Mouse (Mus musculus): Measurements from ENCODE around the gene Hs1bp3.

The Hs1bp3 gene

GRCm38 (mm10) chr12:8336601-8337285, 23.5 kb downstream of the Hs1bp3 start:
- DNase-seq (ENCODE audit: low read depth, low spot score), result no peak

DNA sequence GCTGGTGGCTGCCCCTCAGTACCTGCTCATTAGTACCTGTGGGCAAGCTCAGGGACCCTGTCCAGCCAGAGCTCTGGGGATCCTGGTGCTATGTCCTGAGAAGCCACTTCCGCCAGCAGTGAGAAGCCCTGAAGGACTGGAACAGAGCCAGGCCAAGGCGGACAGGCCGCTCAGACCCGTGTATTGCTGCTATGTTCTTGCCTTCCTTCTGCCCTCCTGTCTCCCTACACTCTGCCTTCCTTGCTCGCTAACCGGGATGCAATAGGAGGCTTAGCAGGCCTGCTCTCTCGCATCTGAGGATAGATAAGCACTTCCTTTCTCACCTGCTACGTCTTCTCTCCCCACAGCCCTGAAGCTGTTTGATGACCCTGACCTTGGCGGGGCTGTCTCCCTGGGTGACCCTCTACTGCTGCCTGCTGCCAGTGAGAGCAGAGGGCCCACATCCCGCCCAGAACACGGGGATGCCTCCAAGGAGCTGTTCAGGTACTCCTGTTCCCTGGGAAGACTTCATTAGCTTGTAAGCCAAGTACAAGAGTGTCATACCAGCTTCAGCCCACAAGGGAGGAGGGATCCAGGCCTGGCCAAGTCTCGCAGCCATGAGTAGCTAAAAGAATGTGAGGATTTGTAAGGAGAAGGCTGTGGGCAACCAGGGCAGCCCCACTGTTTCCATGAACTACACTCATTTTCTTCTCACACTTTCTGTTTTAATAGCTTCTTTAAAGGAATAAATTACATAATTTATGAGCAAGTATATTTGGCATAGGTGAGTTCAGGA, 24.2 kb downstream of the Hs1bp3 start:
- DNase-seq (ENCODE audit: low read depth, low spot score), result no peak

DNA sequence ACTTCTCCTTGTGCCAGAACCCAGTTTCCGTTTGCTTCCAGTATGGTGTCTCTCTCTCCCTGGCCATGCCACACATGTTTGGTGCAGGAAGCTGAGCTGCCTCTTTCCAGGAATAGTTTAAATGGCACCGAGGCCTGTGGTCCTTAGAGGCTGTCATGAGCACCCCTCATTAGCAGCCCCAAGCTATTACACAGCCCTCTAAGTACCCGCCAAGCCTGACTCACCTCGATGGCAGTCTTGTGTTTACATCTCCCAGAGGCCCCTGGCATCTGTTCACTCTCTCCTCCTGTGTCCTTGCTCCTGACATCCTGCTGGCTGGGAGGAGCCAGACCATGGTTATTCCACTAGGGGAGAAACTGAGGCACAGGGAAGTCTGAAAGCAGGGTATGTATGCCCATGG, 25.3 kb downstream of the Hs1bp3 start:
- DNase-seq (ENCODE audit: low read depth, low spot score), result no peak

- no peak for DNase-seq (ENCODE audit: low read depth, low spot score)
Observed at GRCm38 (mm10) chr12:8338918-8339317, 25.7 kb downstream of the Hs1bp3 start.

- DNase-seq (ENCODE audit: low read depth, low spot score), result no peak
Observed at GRCm38 (mm10) chr12:8339591-8340319, 26.5 kb downstream of the Hs1bp3 start.

- no peak for DNase-seq (ENCODE audit: low read depth, low spot score)
Observed at GRCm38 (mm10) chr12:8341008-8341407, 27.8 kb downstream of the Hs1bp3 start.

GRCm38 (mm10) chr12:8343381-8343780, 30.1 kb downstream of the Hs1bp3 start:
- DNase-seq (ENCODE audit: low read depth, low spot score), result no peak

DNA sequence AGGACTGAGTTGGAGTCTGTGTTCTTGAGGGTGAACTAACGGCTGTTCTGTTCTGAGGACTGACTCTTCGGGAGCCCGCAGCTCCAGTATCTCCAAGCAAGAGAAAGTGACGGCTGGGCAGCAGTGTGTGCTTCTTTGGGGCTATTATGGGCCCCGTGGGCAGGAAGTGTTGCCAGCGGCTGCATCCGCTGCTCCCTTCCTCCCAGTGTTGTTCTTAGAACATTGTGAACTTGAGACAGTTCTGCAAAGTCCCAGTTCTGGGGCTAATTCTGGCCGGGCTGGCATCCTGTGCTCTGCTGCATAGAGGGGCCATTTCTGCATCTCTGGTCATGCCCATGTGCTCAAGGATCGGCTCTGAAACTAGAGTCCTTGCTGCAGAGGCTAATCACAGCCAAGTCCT, 31.7 kb downstream of the Hs1bp3 start:
- DNase-seq (ENCODE audit: low read depth, low spot score), result no peak

- DNase-seq (ENCODE audit: low read depth, low spot score), result no peak
Observed at GRCm38 (mm10) chr12:8345539-8345938, 32.3 kb downstream of the Hs1bp3 start.

- no peak for DNase-seq (ENCODE audit: low read depth, low spot score)
Observed at GRCm38 (mm10) chr12:8347746-8348462, 34.7 kb downstream of the Hs1bp3 start.

DNA sequence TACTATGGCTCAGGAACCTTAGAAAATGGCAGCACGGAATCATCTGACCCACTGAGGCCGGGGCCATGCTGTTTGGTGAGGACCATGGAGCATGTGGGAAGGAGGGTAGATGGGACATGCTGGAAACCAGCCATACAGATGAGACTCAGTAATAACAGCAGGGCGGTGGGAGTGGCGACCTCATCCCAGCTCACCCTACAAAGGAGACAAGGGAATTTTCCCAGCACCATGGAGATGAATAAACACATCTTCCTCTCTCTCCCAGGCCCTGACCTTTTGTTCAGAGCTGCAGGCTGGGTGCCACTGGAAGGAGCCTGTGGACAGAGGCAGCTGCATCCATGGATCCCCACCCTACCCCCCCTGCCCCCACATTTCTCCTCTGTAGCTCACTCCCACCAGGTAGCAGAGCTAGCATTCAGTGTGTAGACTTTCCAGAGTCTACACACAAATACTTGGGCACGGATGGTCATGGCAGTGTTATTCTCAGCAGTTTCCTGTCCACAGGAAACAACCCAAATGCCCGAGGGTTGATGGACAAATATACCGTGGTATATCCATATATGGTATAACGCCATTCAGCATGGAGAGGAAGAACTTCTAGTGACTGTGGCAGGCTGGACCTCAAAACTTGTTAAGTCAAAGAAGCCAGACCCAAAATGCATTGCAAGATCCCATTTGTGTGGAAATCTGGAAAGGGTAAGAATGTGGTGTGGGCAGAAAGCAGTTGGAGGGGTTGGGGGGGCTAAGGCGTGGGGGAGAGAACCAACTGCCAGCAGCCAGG, 35.7 kb downstream of the Hs1bp3 start:
- DNase-seq (ENCODE audit: low read depth, low spot score), result no peak

- peak; percentile 28 for DNase-seq (ENCODE audit: low read depth, low spot score)
Observed at GRCm38 (mm10) chr12:8351025-8351903, 38.0 kb downstream of the Hs1bp3 start.

DNA sequence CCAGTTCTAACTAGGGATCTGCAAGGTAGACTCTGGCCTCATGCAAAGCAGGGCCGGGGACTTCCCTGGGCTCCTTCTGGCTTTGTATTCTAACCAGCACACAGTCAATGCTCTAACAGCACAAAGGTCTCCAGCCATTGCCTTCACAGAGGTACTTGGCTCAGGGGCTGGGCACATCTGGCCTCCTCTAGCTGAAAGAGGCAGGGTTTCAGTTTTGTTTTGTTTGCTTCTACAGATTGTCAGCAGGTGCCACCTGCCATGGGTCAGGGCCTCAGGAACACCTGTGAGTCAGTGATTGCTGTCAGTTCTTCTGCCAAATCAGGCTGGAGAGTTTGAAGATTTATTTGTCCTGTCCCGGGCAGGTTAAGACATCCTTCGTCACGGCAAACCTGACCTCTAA, 39.8 kb downstream of the Hs1bp3 start:
- DNase-seq (ENCODE audit: low read depth, low spot score), result no peak

DNA sequence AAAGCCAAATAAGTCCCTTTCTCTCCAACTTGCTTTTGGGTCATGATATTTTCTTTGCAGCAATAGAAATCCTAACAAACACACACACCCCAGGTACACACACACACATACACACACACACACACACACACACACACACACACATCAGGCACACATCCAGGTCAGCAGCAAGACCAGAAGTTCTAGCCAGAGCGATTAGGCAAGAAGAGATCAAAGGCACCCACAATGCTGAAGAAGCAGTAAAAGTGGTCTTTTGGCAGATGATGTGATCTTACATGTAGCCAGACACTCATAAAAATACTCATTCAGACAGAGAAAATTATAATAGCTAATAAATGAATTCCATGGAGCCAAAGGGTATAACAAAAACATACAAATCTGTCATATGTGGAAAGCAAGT, 41.0 kb downstream of the Hs1bp3 start:
- DNase-seq (ENCODE audit: low read depth, low spot score), result no peak

GRCm38 (mm10) chr12:8355011-8355410, 41.8 kb downstream of the Hs1bp3 start:
- no peak for DNase-seq (ENCODE audit: low read depth, low spot score)

DNA sequence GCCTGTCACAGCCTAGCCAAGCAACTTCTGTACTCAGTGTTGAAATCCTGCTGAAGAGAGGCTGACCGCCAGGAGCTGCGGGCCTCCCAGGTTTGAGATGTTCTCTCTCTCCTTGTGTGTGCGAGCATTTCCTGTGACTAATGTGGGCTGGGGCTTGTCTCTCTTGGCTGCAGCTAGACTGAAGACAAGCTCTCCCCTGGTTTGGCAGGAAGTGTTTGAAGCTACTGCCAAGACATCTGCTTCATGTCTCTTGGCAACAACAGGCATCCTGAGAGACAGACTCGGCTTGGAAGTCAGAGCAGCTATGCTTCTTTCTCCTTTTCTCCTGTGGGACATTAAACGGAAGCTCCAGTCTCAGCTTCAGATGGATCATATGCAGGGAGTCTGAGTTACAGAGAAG, 44.2 kb downstream of the Hs1bp3 start:
- no peak for DNase-seq (ENCODE audit: low read depth, low spot score)

DNA sequence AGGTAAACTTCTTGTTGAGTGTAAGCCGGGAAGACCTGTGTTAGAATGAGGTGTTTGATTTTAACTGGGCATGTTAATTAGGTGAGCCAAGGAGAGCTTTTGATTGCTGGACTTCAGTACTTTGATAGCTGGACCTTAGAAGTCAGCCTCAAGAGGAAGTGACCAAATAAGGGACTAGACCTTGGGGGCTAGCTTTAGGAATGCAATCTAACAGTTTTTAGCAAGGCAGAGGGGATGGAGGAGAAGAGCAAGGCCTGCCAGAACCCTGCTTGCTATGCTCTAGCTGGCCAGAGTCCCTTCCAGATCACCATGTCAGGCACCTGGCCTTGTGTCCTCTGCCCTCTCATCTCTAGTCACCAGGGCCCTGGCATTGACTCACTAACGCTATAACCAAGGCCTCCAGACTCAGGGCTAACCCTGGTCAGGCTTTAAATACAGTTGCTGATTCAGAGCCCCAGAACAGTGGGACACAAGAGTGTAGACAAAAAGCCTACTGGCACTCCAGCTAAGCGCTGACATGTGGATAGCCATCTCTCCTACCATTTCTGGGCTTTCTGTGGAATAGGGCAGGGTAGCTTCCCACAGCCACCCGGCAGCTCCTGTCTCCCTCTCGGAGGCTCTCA, 45.2 kb downstream of the Hs1bp3 start:
- no peak for DNase-seq (ENCODE audit: low read depth, low spot score)

GRCm38 (mm10) chr12:8359418-8360112, 46.3 kb downstream of the Hs1bp3 start:
- DNase-seq (ENCODE audit: low read depth, low spot score), result no peak

GRCm38 (mm10) chr12:8361866-8362265, 48.6 kb downstream of the Hs1bp3 start:
- DNase-seq (ENCODE audit: low read depth, low spot score), result no peak

Data from forelimb bud, embryonic 11.5 days (tissue).